Mouse (Mus musculus) brain, embryonic 14.5 days (tissue): Measurements from ENCODE around the gene Ddx42.

Source experiments
- CTCF ChIP-seq: fragments of 200-500 bp; IDR thresholded peaks from 2 replicates; pipeline ENCODE4 v1.5.1; 2012; ENCODE audit warnings: inconsistent platforms, mild to moderate bottlenecking, moderate library complexity, borderline replicate concordance; ENCODE audit not compliant: insufficient read depth, insufficient read length; ENCODE audit errors: extremely low read depth
- POLR2A ChIP-seq: fragments of 200-500 bp; IDR thresholded peaks from 2 replicates; pipeline ENCODE4 v1.6.1; 2012; ENCODE audit warnings: mild to moderate bottlenecking, inconsistent platforms, borderline replicate concordance; ENCODE audit not compliant: poor library complexity, insufficient read depth, insufficient read length, severe bottlenecking; ENCODE audit errors: extremely low read depth

GRCm38 (mm10) chr11:106268326-106269059 lies 51.8 kb downstream of the Ddx42 start:
- TF ChIP-seq CTCF = no peak
- TF ChIP-seq POLR2A = no peak
